Mouse (Mus musculus) heart, embryonic 11.5 days (tissue): ENCODE data around the gene Gimap7. TPM values are rescaled to one million over a fixed set of nuclear protein-coding genes. Genes with fewer than 3 reads are reported as not detected.

Source experiments
- ATAC-seq: fragments of 200-750 bp; cut with Nextera tagmentation; replicated peaks from 2 replicates; pipeline ENCODE4 v1.8.0; 2017; ENCODE audit warnings: moderate library complexity; ENCODE audit not compliant: insufficient number of reproducible peaks, low FRiP score, low TSS enrichment
- H3K27ac ChIP-seq: fragments of 300-500 bp; sonication (generic); 2 replicates; pipeline ENCODE4 v1.5.1; 2014; ENCODE audit warnings: mild to moderate bottlenecking, low read depth, low read length
- H3K27me3 ChIP-seq: fragments of 300-500 bp; sonication (generic); 2 replicates; pipeline ENCODE4 v1.6.1; 2014; ENCODE audit warnings: mild to moderate bottlenecking, low read length, mixed read lengths; ENCODE audit not compliant: control insufficient read depth, insufficient read depth
- H3K36me3 ChIP-seq: fragments of 300-500 bp; sonication (generic); 2 replicates; pipeline ENCODE4 v1.6.1; 2014; ENCODE audit warnings: mild to moderate bottlenecking, low read length, moderate library complexity, mixed read lengths; ENCODE audit not compliant: control insufficient read depth, insufficient read depth
- H3K4me1 ChIP-seq: fragments of 300-500 bp; sonication (generic); 2 replicates; pipeline ENCODE4 v1.6.1; 2014; ENCODE audit warnings: low read length; ENCODE audit not compliant: control insufficient read depth, insufficient read depth
- H3K4me2 ChIP-seq: fragments of 300-500 bp; sonication (generic); 2 replicates; pipeline ENCODE4 v1.6.1; 2014; ENCODE audit warnings: mild to moderate bottlenecking, moderate library complexity
- H3K4me3 ChIP-seq: fragments of 300-500 bp; sonication (generic); 2 replicates; pipeline ENCODE4 v1.5.1; 2014; ENCODE audit warnings: low read depth, low read length
- H3K9ac ChIP-seq: fragments of 300-500 bp; sonication (generic); 2 replicates; pipeline ENCODE4 v1.6.1; 2014; ENCODE audit warnings: mild to moderate bottlenecking, low read depth, low read length, moderate library complexity
- H3K9me3 ChIP-seq: fragments of 300-500 bp; sonication (generic); replicated peaks from 2 replicates; pipeline ENCODE4 v1.6.1; 2016; ENCODE audit warnings: low read length; ENCODE audit not compliant: control insufficient read depth
- WGBS: fragments of 180-500 bp; shearing (Covaris S2); extraction: QIAGEN DNeasy Blood & Tissue Kit; methylation state at CpG from one replicate; pipeline ENCODE4 v1.1.7; 2014; ENCODE audit not compliant: insufficient replicate concordance; 5-methylcytosine and 5-hydroxymethylcytosine counted together
- polyA plus RNA-seq: library from polyadenylated mRNA; unstranded; fragments of >200 nt; fragmentation: Nextera tagmentation; extraction: Ambion mirVana; gene quantifications from 2 replicates; pipeline ENCODE4 v1.2.1, GENCODE M21; 2014

Gimap7 gene
- polyA plus RNA-seq, 1 experiment from 2014 or later = not detected

GRCm38 (mm10) chr6:48700251-48701075 lies 18.0 kb upstream of the Gimap7 start:
- Histone ChIP-seq H3K27me3 (no peaks in the 10 kb centered on the region), H3K4me1 (no peaks in the 10 kb centered on the region), H3K4me2 (no peak overlapping the region), H3K27ac (peak overlapping the region; percentile 54), H3K4me3 (no peak overlapping the region), H3K9me3 (no peaks in the 10 kb centered on the region), H3K9ac (no peak overlapping the region), H3K36me3 (no peaks in the 10 kb centered on the region)
- WGBS = 31% methylated on average over 5 of the region's 5 CpGs
- peak; percentile 68 for ATAC-seq

- no peak overlapping the region for H3K9ac ChIP-seq
- no peaks in the 10 kb centered on the region for H3K27me3 ChIP-seq
- no peaks in the 10 kb centered on the region for H3K4me1 ChIP-seq
- no peaks in the 10 kb centered on the region for H3K9me3 ChIP-seq
- 74% methylated on average over 7 of the region's 7 CpGs for WGBS
- peak overlapping the region; percentile 54 for H3K27ac ChIP-seq
- H3K4me2 ChIP-seq = no peak overlapping the region
- H3K4me3 ChIP-seq = no peak overlapping the region
- no peaks in the 10 kb centered on the region for H3K36me3 ChIP-seq
- no peak for ATAC-seq
Observed at GRCm38 (mm10) chr6:48702146-48702545, 16.3 kb upstream of the Gimap7 start.

GRCm38 (mm10) chr6:48702601-48703000 lies 15.8 kb upstream of the Gimap7 start:
- H3K27me3 ChIP-seq = no peaks in the 10 kb centered on the region
- H3K27ac ChIP-seq = no peak overlapping the region
- H3K4me2 ChIP-seq = no peak overlapping the region
- ATAC-seq = no peak
- no peaks in the 10 kb centered on the region for H3K9me3 ChIP-seq
- no peak overlapping the region for H3K4me3 ChIP-seq
- H3K9ac ChIP-seq = no peak overlapping the region
- no peaks in the 10 kb centered on the region for H3K4me1 ChIP-seq
- WGBS = 63% methylated on average over 5 of the region's 5 CpGs
- H3K36me3 ChIP-seq = no peaks in the 10 kb centered on the region

- Histone ChIP-seq H3K9ac (no peak overlapping the region), H3K27me3 (no peaks in the 10 kb centered on the region), H3K4me3 (no peak overlapping the region), H3K36me3 (no peaks in the 10 kb centered on the region), H3K4me1 (no peaks in the 10 kb centered on the region), H3K4me2 (no peak overlapping the region), H3K9me3 (no peaks in the 10 kb centered on the region), H3K27ac (no peak overlapping the region)
- ATAC-seq = no peak
Observed at GRCm38 (mm10) chr6:48704146-48704545, 14.3 kb upstream of the Gimap7 start.

GRCm38 (mm10) chr6:48706130-48706529 lies 12.3 kb upstream of the Gimap7 start:
- WGBS = 44% methylated on average over 3 of the region's 3 CpGs
- no peaks in the 10 kb centered on the region for H3K4me1 ChIP-seq
- peak overlapping the region; percentile 31 for H3K27ac ChIP-seq
- peak overlapping the region; percentile 46 for H3K4me2 ChIP-seq
- no peak for ATAC-seq
- H3K9me3 ChIP-seq = no peaks in the 10 kb centered on the region
- H3K27me3 ChIP-seq = no peaks in the 10 kb centered on the region
- no peaks in the 10 kb centered on the region for H3K36me3 ChIP-seq
- H3K9ac ChIP-seq = peak overlapping the region; percentile 36; the same call in 1 of the 2 replicates
- peak overlapping the region; percentile 6; the same call in 1 of the 2 replicates for H3K4me3 ChIP-seq

- Histone ChIP-seq H3K9ac (no peak overlapping the region), H3K4me2 (no peak overlapping the region), H3K36me3 (no peaks in the 10 kb centered on the region), H3K27me3 (no peaks in the 10 kb centered on the region), H3K4me1 (0 out of 2 replicates have a peak, but pooled peaks cover 2% of the 10 kb centered on the region), H3K27ac (no peak overlapping the region), H3K4me3 (no peak overlapping the region), H3K9me3 (no peaks in the 10 kb centered on the region)
- no peak for ATAC-seq
- WGBS = 80% methylated on average over 4 of the region's 4 CpGs
Observed at GRCm38 (mm10) chr6:48720326-48720725, 1.9 kb downstream of the Gimap7 start.

GRCm38 (mm10) chr6:48723468-48723867 lies 5.0 kb downstream of the Gimap7 start:
- Histone ChIP-seq H3K9me3 (no peaks in the 10 kb centered on the region), H3K9ac (no peak overlapping the region)
- 75% methylated on average over 8 of the region's 8 CpGs for WGBS

GRCm38 (mm10) chr6:48725476-48725875 lies 7.1 kb downstream of the Gimap7 start:
- no peaks in the 10 kb centered on the region for H3K36me3 ChIP-seq
- H3K9ac ChIP-seq = no peak overlapping the region
- H3K4me3 ChIP-seq = no peak overlapping the region
- ATAC-seq = no peak
- no peak overlapping the region for H3K4me2 ChIP-seq
- 0 out of 2 replicates have a peak, but pooled peaks cover 6% of the 10 kb centered on the region for H3K4me1 ChIP-seq
- no peaks in the 10 kb centered on the region for H3K9me3 ChIP-seq
- 0% methylated on average over 1 of the region's 1 CpGs for WGBS
- no peak overlapping the region for H3K27ac ChIP-seq
- no peaks in the 10 kb centered on the region for H3K27me3 ChIP-seq

More at GRCm38 (mm10) chr6:48723468-48723867, 5.0 kb downstream of the Gimap7 start:
- no peak for ATAC-seq
- H3K36me3 ChIP-seq = no peaks in the 10 kb centered on the region
- no peak overlapping the region for H3K4me2 ChIP-seq
- no peak overlapping the region for H3K4me3 ChIP-seq
- no peaks in the 10 kb centered on the region for H3K27me3 ChIP-seq
- H3K27ac ChIP-seq = no peak overlapping the region
- H3K4me1 ChIP-seq = 0 out of 2 replicates have a peak, but pooled peaks cover 6% of the 10 kb centered on the region

GRCm38 (mm10) chr6:48727761-48728160 lies 9.3 kb downstream of the Gimap7 start:
- Histone ChIP-seq H3K36me3 (no peaks in the 10 kb centered on the region), H3K4me1 (0 out of 2 replicates have a peak, but pooled peaks cover 6% of the 10 kb centered on the region), H3K27me3 (no peaks in the 10 kb centered on the region), H3K9me3 (no peaks in the 10 kb centered on the region), H3K27ac (no peak overlapping the region), H3K4me3 (no peak overlapping the region), H3K9ac (no peak overlapping the region), H3K4me2 (no peak overlapping the region)
- no peak for ATAC-seq
- 75% methylated on average over 5 of the region's 5 CpGs for WGBS
